Mouse (Mus musculus) retina, embryonic 14.5 days (tissue): ENCODE results near the gene Aebp2.
"Not testable (repeated sequence)": the region's sequence is repeated elsewhere in the genome, so short reads cannot be mapped to it uniquely, and the experiment has no call there.

Experiments
- DNase-seq: peaks from one replicate; pipeline ENCODE4 v3.0.0-alpha.2; 2015; ENCODE audit warnings: low spot score

Gene Aebp2

GRCm38 (mm10) chr6:140655451-140655850 lies 33.0 kb downstream of the Aebp2 start:
- no peak for DNase-seq

- no peak for DNase-seq
Measured at GRCm38 (mm10) chr6:140656991-140657390, 34.5 kb downstream of the Aebp2 start.

- DNase-seq, result no peak
Measured at GRCm38 (mm10) chr6:140657920-140658522, 35.6 kb downstream of the Aebp2 start.

- no peak for DNase-seq
Measured at GRCm38 (mm10) chr6:140661111-140661510, 38.6 kb downstream of the Aebp2 start.

GRCm38 (mm10) chr6:140661777-140662176 lies 39.3 kb downstream of the Aebp2 start:
- DNase-seq, result no peak

GRCm38 (mm10) chr6:140662290-140662689 lies 39.8 kb downstream of the Aebp2 start:
- no peak for DNase-seq

- not testable (repeated sequence) for DNase-seq
Measured at GRCm38 (mm10) chr6:140662697-140663096, 40.2 kb downstream of the Aebp2 start.

GRCm38 (mm10) chr6:140664611-140665010 lies 42.1 kb downstream of the Aebp2 start:
- DNase-seq, result no peak

- DNase-seq, result no peak
Measured at GRCm38 (mm10) chr6:140666486-140667240, 44.2 kb downstream of the Aebp2 start.

- DNase-seq, result no peak
Measured at GRCm38 (mm10) chr6:140667289-140667906, 44.9 kb downstream of the Aebp2 start.

- no peak for DNase-seq
Measured at GRCm38 (mm10) chr6:140674414-140674813, 52.0 kb downstream of the Aebp2 start.

- no peak for DNase-seq
Measured at GRCm38 (mm10) chr6:140676094-140676493, 53.6 kb downstream of the Aebp2 start.

GRCm38 (mm10) chr6:140677041-140677440 lies 54.6 kb downstream of the Aebp2 start:
- no peak for DNase-seq

GRCm38 (mm10) chr6:140677960-140678359 lies 55.5 kb downstream of the Aebp2 start:
- DNase-seq, result no peak

- peak; percentile 88 for DNase-seq
Measured at GRCm38 (mm10) chr6:140678658-140679271, 56.3 kb downstream of the Aebp2 start.

- DNase-seq, result no peak
Measured at GRCm38 (mm10) chr6:140680713-140681112, 58.2 kb downstream of the Aebp2 start.

GRCm38 (mm10) chr6:140682829-140683228 lies 60.4 kb downstream of the Aebp2 start:
- peak; percentile 19 for DNase-seq

- DNase-seq, result no peak
Measured at GRCm38 (mm10) chr6:140684403-140684802, 61.9 kb downstream of the Aebp2 start.

- DNase-seq, result no peak
Measured at GRCm38 (mm10) chr6:140689617-140690404, 67.3 kb downstream of the Aebp2 start.

- no peak for DNase-seq
Measured at GRCm38 (mm10) chr6:140692160-140692559, 69.7 kb downstream of the Aebp2 start.

- DNase-seq, result no peak
Measured at GRCm38 (mm10) chr6:140696192-140696879, 73.9 kb downstream of the Aebp2 start.
